Mouse (Mus musculus) bone marrow macrophage, adult 2 months (primary cell): ENCODE measurements around the gene Catsperb.
"Not testable (repeated sequence)": the region's sequence is repeated elsewhere in the genome, so short reads cannot be mapped to it uniquely, and the experiment has no call there.

Source experiments
- CTCF ChIP-seq: IDR thresholded peaks from 2 replicates; pipeline ENCODE4 v1.5.1; 2012; ENCODE audit warnings: low read depth, mild to moderate bottlenecking, low read length, moderate library complexity
- POLR2A ChIP-seq: IDR thresholded peaks from 2 replicates; pipeline ENCODE4 v1.6.1; 2012; ENCODE audit warnings: mild to moderate bottlenecking, low read depth, low read length, borderline replicate concordance

DNA sequence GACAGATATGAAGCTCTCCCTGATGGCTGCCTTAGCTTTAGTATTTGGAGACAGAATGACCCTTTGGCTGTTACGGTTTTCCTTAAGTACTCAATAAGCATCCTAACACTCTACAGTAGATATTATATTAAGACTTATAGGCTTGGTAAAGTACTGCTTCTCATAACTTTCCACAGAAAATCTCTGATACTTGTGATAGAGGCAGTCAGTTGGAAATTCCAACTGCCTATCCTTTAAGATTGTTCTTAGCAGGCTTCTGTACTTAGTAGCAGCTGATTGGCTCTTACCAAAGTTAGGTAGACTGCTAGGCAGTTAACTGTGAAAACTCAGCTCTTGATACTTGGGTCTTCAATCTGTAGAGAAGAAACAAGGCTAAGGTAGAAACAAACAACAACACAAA lies at the start of gene Catsperb:
- not testable (repeated sequence) for TF ChIP-seq CTCF, POLR2A
